Mouse (Mus musculus): ENCODE data around the gene Jmjd8.

DNA sequence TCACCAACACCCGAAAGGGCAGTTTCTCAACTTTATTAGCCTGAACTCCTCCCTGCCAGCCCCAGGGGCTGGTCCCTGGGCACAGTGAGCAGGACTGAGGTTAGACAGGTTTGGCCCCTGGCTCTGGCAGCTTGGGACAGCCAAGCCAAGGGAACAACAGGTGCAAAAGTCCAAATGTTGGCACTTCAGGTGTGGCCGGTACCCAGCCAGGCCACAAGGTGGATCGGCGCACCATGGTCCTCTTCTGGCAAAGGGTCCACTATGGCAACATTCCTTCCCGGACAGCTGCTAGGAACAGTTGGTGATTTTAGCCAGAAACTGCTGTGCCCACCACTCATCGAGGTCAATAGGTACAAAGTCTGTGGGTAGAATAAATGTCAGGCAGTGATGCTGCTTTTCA lies 35.0 kb downstream of the Jmjd8 start:
- no peak for TF ChIP-seq MYOD1 (IDR thresholded peaks at IDR 0.05; ENCODE audit: control insufficient read depth, insufficient read length, low read depth)
- TF ChIP-seq USF1 (IDR thresholded peaks at IDR 0.05; ENCODE audit: low read depth), result no peak
- TF ChIP-seq CTCF (IDR thresholded peaks at IDR 0.05; ENCODE audit: control insufficient read depth, insufficient read depth, insufficient read length), result no peak
- no peak for TF ChIP-seq MYOG (IDR thresholded peaks at IDR 0.05; ENCODE audit: control insufficient read depth, extremely low read depth, insufficient read length)
